Mouse (Mus musculus): ENCODE results near the gene Trim25.

DNA sequence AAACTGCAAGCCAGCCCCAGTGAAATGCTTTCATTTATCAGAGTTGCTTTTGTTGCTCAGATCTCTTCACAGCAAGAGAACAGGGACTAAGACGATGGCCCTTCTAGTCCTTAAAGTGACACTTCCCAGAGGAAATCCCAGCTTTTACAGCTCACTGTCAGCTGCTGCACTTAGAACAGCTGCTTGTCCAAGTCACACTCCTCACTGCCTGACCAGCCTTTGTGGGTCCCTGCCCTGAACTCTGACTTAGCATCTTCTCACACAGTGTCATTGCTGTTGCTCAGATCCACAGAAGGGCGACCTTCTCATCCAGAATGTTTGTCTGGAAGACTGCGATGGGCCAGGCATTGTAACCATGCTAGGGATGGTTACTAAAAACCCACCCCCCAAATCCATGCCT, 26.4 kb downstream of the Trim25 start:
- TF ChIP-seq CTCF (IDR thresholded peaks at IDR 0.05) (no peak), EP300 (IDR thresholded peaks at IDR 0.05) (no peak)

All from lung, postnatal 0 days (tissue).